Mouse (Mus musculus) ES-E14 (cell line): ENCODE results near the gene Unc45a. TPM values are rescaled to one million over a fixed set of nuclear protein-coding genes. Genes with fewer than 3 reads are reported as not detected.

Source experiments
- DNase-seq: peaks from one replicate; pipeline ENCODE4 v3.0.0-alpha.2; 2013; ENCODE audit warnings: low read depth, low spot score
- H3K27ac ChIP-seq: 2 replicates; pipeline ENCODE4 v1.5.1; 2012; ENCODE audit warnings: low read depth, mild to moderate bottlenecking, low read length, moderate library complexity, mixed read lengths; ENCODE audit not compliant: poor library complexity, insufficient read depth, severe bottlenecking
- H3K36me3 ChIP-seq: 2 replicates; pipeline ENCODE4 v1.6.1; 2012; ENCODE audit warnings: mild to moderate bottlenecking, low read length, moderate library complexity, mixed read lengths; ENCODE audit not compliant: control insufficient read depth, poor library complexity, insufficient read depth, severe bottlenecking
- H3K4me1 ChIP-seq, 2 experiments: fragments of 150-350 bp in 1 of 2; sonication (generic) in 1 of 2; 2 replicates each; pipeline ENCODE4 v1.6.1; 2012; ENCODE audit warnings: low read length in 2 of 2, mild to moderate bottlenecking in 1 of 2, mixed read lengths in 1 of 2; ENCODE audit not compliant: control insufficient read depth in 2 of 2, insufficient read depth in 2 of 2, poor library complexity in 1 of 2
- H3K4me3 ChIP-seq, 2 experiments: fragments of 150-350 bp in 1 of 2; sonication (generic) in 1 of 2; 2 replicates each; pipeline ENCODE4 v1.5.1; 2012; ENCODE audit warnings: low read length in 2 of 2, low read depth in 1 of 2, mild to moderate bottlenecking in 1 of 2, mixed read lengths in 1 of 2; ENCODE audit not compliant: insufficient read depth in 1 of 2, poor library complexity in 1 of 2, severe bottlenecking in 1 of 2
- H3K9ac ChIP-seq: 2 replicates; pipeline ENCODE4 v1.6.1; 2012; ENCODE audit warnings: low read depth, mild to moderate bottlenecking, low read length, mixed read lengths; ENCODE audit not compliant: poor library complexity, insufficient read depth, severe bottlenecking
- H3K9me3 ChIP-seq: fragments of 150-350 bp; sonication (generic); 2 replicates; pipeline ENCODE4 v1.6.1; 2012; ENCODE audit warnings: low read depth, mild to moderate bottlenecking, low read length; ENCODE audit not compliant: control insufficient read depth, insufficient read depth
- CHD2 ChIP-seq: IDR thresholded peaks from 2 replicates; pipeline ENCODE4 v1.6.1; 2014; ENCODE audit warnings: mild to moderate bottlenecking, low read depth, low read length, inconsistent platforms
- HCFC1 ChIP-seq: IDR thresholded peaks from 2 replicates; pipeline ENCODE4 v1.6.1; 2012; ENCODE audit warnings: low read length, inconsistent platforms, borderline replicate concordance; ENCODE audit not compliant: insufficient read depth
- MAFK ChIP-seq: IDR thresholded peaks from 2 replicates; pipeline ENCODE4 v1.6.1; 2014; ENCODE audit warnings: mild to moderate bottlenecking, low read depth, low read length, inconsistent platforms; ENCODE audit not compliant: insufficient read depth
- ZC3H11A ChIP-seq: IDR thresholded peaks from 2 replicates; pipeline ENCODE4 v1.6.1; 2012; ENCODE audit warnings: low read depth, mild to moderate bottlenecking, inconsistent platforms, low read length, borderline replicate concordance
- ZNF384 ChIP-seq: IDR thresholded peaks from 2 replicates; pipeline ENCODE4 v1.6.1; 2012; ENCODE audit warnings: low read depth, low read length, inconsistent platforms
- in situ Hi-C, 2 experiments: fragments of 600-800 bp; cut with MboI; formaldehyde crosslinking; loops; one replicate each; pipeline ENCODE4 v1.15.1; 2025; ENCODE audit warnings: low sequenced_read_pairs in 2 of 2, inconsistent platforms in 1 of 2; ENCODE audit not compliant: unreplicated experiment in 2 of 2
- total RNA-seq: library from RNA; depleted of rRNA; stranded (reverse); fragments of 300-350 nt; gene quantifications from 2 replicates; pipeline ENCODE4 v1.2.3, GENCODE M21; 2012

Unc45a gene
- total RNA-seq, 1 experiment = 54.1 TPM

DNA sequence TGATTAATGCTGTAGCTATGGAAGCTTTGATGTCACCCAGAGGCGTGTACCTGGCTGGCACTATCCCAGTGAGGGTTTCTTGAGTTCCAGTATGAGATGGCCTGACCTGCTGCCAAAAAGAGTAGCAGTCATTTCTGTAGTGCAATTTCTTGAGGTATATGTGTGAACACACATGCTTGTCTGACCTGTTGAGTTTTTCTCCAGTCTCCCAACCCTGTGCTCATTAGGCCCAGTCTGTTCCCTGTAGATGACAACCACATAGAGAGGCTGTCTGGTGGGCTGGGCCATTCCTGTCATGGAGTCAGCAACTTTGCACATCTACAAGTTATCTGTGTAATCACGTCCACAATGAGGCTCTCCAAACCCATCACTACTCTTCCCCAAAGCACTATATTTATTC, 25.1 kb downstream of the Unc45a start:
- H3K9me3 ChIP-seq = no peaks in the 10 kb centered on the region
- H3K9ac ChIP-seq = no peak overlapping the region
- no peak overlapping the region for H3K4me3 ChIP-seq
- in situ Hi-C loops = loop anchor here in 1 of 2 experiments (25.0 kb wide), 1 partner anchor 628 kb away; no protein-coding TSS in a partner anchor
- H3K36me3 ChIP-seq = peaks cover 51% of the 10 kb centered on the region
- H3K27ac ChIP-seq = no peak overlapping the region
- peaks cover 0 to 3% of the 10 kb centered on the region in 2 experiments; a peak in 1 of 4 replicates for H3K4me1 ChIP-seq
- no peak for DNase-seq
- TF ChIP-seq ZC3H11A = no peak
- no peak for TF ChIP-seq CHD2
- no peak for TF ChIP-seq HCFC1
- TF ChIP-seq MAFK = no peak
- TF ChIP-seq ZNF384 = no peak

GRCm38 (mm10) chr7:80310771-80311170, 30.0 kb downstream of the Unc45a start:
- Histone ChIP-seq H3K36me3 (peaks cover 62% of the 10 kb centered on the region), H3K4me1 (no peaks in the 10 kb centered on the region), H3K4me3 (no peak overlapping the region), H3K27ac (no peak overlapping the region), H3K9me3 (no peaks in the 10 kb centered on the region), H3K9ac (no peak overlapping the region)
- DNase-seq = no peak
- TF ChIP-seq ZNF384 = no peak
- no peak for TF ChIP-seq MAFK
- no peak for TF ChIP-seq CHD2
- TF ChIP-seq HCFC1 = no peak
- no peak for TF ChIP-seq ZC3H11A
- in situ Hi-C loops = loop anchor here in 1 of 2 experiments (25.0 kb wide), 1 partner anchor 623 kb away; no protein-coding TSS in a partner anchor

DNA sequence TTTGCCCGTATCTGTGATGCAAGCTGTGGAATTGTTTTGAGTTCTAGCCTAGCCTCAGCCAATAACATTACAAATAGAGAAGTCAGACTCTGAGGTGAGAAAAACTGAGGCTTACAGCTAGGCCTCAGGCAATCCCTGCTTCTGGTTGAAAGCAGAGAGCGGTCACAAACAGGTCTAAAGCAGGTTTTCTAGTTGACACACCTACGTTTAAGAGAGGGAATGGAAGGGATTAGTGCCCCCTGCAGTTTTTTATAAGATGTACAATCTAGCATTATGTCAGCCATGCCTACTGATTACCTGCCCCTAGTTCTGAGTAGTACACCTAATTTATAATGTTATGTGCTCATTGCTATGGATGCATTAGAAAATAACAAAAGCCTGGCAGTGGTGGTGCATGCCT, 33.0 kb downstream of the Unc45a start:
- TF ChIP-seq ZC3H11A (no peak), ZNF384 (no peak), HCFC1 (no peak), MAFK (no peak), CHD2 (no peak)
- in situ Hi-C loops = loop anchor here (10.0 to 25.0 kb wide), 2 partner anchors 620 to 623 kb away; no protein-coding TSS in a partner anchor
- H3K4me3 ChIP-seq = no peak overlapping the region
- no peak for DNase-seq
- peaks cover 53% of the 10 kb centered on the region for H3K36me3 ChIP-seq
- no peaks in the 10 kb centered on the region for H3K4me1 ChIP-seq
- no peaks in the 10 kb centered on the region for H3K9me3 ChIP-seq
- H3K9ac ChIP-seq = no peak overlapping the region
- H3K27ac ChIP-seq = no peak overlapping the region

GRCm38 (mm10) chr7:80301522-80301921, 39.3 kb downstream of the Unc45a start:
- H3K9ac ChIP-seq = no peak overlapping the region
- DNase-seq = no peak
- TF ChIP-seq ZC3H11A (no peak), HCFC1 (no peak), CHD2 (no peak), MAFK (no peak), ZNF384 (no peak)
- H3K4me1 ChIP-seq = peaks cover 0 to 3% of the 10 kb centered on the region in 2 experiments; a peak in 2 of 4 replicates
- H3K4me3 ChIP-seq = no peak overlapping the region
- H3K9me3 ChIP-seq = no peaks in the 10 kb centered on the region
- H3K27ac ChIP-seq = no peak overlapping the region
- in situ Hi-C loops = loop anchor here (10.0 to 25.0 kb wide), 2 partner anchors 614 to 617 kb away; no protein-coding TSS in a partner anchor
- peaks cover 46% of the 10 kb centered on the region for H3K36me3 ChIP-seq

- 0 out of 2 replicates have a peak overlapping the region, but pooled peaks have one; percentile 4 for H3K9ac ChIP-seq
- H3K27ac ChIP-seq = no peak overlapping the region
- H3K9me3 ChIP-seq = no peaks in the 10 kb centered on the region
- peaks cover 2 to 3% of the 10 kb centered on the region in 2 experiments; a peak in 2 of 4 replicates for H3K4me1 ChIP-seq
- DNase-seq = no peak
- H3K4me3 ChIP-seq = no peak overlapping the region
- in situ Hi-C loops = no loop called here
- peaks cover 40% of the 10 kb centered on the region for H3K36me3 ChIP-seq
- TF ChIP-seq ZC3H11A = no peak
- no peak for TF ChIP-seq ZNF384
- no peak for TF ChIP-seq HCFC1
- no peak for TF ChIP-seq CHD2
- no peak for TF ChIP-seq MAFK
These were observed 41.2 kb downstream of the Unc45a start for GRCm38 (mm10) chr7:80299568-80299967.
